Mouse (Mus musculus): ENCODE measurements around the gene Rnls. TPM values are rescaled to one million over a fixed set of nuclear protein-coding genes. Genes with fewer than 3 reads are reported as not detected.
A peak's percentile ranks its signal among the peaks of the same experiment; 100 is the strongest.

The Rnls gene
- total RNA-seq, 2 experiments from 2014 or later: 11.6 to 13.7 TPM

DNA sequence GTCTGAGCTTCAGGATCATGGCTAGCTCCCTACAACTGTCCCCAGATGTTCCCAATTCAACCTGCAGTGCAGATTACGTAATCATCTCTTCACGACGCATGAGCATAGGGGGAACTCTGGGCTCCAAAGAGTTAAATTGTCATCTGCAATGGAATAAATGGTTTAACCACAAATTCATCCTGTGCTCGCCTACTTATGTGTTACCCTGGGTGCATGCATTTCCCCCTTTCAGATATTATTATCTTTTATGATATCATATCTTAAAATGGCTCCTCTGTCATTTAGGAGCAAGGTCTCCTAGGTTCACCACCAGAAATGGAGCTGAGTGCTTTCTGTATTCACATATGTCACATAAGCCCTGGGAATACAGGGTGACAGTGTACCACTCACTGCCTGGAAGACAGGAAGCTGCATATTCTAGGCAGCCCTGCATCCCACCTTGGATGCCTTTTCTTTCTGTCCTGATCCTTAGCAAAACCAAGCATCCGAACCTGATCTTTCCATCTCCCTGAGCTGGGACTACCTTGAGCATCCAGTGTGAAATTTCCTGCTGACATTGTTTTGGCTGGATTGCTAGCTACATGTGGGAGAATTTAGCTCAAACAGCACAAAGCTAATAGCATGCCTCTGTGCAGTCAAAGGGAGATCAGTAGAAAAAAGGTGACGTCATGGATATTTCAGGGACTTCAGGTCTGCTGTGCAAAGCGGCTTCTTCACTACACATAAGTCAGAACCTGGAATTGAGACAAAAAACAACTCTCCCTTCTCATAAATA is 289.9 kb downstream of the Rnls start:
- no peak for DNase-seq

DNA sequence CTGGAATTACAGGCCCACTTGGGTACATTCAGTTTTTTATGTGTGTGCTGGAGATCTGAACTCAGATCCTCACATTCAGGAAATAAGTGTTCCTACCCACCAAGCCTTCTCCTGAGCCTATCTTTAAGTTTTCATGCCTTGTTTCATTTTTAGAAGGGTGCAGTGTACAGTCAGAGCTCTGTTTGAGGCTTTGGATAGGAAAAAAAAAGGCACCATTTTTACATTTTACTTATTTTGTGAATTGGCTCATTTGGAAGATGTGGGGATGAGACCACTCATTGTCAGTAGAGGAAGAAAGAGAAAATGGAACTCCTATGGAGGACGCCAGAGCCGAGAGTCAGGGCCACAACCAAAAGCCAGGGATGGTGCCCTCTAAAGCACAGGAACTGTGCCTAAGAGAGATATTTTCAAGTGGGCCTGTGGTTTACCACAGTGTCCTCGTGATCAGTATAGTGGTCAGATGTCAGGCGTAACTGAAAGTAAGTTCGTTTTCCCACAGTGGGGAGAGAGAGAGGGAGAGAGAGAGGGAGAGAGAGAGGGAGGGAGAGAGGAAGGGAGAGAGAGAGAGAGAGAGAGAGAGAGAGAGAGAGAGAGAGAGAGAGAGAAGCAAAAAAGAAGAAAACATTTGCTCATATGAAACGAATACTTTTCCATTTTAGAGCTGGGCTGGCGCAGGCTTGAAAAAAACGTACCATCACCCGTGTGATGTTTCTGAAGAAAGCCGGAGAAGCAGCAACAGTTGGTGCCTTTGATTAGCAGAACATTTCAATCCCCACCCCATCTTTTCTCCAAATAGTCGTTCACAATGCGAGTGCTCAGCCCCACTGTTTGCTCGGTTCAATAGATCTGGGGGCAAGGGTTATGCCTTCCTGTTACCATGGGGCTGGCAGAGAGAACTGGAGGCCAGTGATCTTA is 290.7 kb downstream of the Rnls start:
- DNase-seq: no peak

DNA sequence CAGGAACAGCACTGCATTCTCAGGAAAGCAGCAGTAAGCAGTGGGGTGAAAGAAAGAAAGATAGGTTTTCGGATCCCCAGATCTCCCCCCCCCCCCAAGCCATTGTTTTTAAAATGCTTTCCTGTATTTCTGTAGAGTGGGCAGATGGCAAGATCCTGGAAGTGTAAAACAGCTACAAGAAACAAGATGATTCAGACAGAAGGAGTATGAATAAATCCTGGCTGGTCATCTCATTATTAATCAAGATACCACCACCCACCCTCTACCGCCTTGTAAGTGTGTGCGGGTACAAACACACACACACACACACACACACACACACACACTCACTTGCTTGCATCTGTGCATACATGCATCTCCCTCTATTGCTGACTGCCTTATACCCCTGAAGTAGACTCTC is 291.5 kb downstream of the Rnls start:
- no peak for DNase-seq

DNA sequence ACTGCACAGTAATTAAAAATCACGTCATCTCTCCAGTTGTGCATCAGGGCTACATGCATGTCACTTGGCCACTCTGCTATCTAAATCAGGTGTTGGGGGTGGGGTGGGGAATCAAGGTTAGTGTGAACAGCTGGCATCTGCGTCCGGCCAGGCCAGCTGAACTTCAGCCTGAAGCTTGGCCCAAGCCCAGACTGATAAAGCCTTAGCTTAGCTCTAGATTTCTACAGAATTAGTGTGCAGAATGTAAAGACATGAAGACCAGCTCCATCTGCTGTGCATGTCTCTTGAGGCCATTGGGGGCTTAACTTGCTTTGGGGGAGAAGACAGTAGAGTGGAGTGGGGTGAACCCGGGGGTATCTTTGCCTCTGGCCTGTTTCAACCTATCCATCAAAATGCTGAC is 292.1 kb downstream of the Rnls start:
- peak; percentile 32 for DNase-seq

DNA sequence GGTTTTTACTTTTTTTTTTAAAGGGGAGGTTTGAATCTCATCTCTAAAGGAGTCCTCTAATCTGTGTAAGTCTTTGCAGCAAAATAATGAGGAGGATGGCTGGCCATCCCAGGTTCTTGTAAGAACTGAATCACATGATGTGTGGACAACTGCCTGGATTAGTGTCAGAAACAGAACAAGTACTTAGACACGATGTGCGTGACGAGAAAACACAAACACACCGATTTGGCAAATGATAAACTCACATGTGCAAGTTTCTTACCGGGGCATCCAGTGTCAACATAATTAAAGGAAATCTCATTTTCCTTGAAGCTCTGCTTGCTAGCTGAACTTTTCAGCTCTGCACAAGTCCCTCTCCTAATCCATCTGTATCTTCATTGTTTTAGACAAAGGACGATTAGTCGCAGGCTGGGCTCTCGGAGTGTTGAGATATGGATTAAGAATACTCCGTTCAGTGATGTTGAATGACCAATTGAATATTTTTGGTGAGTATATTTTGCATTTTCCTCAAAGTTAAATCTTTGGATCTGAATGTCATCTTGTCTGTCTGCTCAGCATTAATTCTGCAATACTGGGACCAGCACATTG is 292.8 kb downstream of the Rnls start:
- DNase-seq: no peak

DNA sequence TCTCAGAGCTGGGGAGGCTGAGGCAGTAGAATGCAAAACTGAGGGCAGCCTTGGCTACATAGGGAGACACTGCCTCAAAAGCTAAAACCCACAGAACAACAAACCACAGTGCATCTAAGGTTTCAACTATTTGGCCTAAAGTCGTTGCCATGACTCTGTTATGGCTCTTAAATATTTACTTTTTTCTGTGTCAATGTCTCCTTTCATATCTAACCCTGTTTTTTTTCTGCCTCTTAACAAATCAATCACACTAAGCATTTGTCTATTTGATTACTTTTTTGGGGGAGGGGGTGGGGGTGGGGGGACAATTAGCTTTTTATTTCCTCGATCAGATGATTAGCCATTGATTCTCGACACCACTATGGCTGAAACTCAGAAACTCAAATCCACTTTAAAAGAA is 294.4 kb downstream of the Rnls start:
- no peak for DNase-seq

DNA sequence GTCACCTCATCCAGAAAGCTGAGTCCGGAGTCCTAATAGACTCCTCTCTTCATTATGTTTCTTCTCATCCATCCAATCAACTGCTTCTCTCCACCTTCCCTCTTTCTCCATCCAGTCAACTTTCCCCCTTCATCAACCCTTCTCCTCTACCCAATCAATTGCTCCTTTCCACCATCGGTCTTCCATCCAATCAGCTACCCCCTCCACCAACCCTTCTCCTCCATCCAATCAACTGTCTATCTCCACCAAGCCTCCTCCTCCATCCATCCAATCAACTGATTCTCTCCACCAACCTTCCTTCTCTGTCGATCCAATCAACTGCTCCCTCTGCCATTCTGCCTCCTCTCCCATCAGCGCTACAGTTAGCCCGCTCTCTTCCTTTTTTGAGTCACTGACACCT is 295.5 kb downstream of the Rnls start:
- DNase-seq: no peak

DNA sequence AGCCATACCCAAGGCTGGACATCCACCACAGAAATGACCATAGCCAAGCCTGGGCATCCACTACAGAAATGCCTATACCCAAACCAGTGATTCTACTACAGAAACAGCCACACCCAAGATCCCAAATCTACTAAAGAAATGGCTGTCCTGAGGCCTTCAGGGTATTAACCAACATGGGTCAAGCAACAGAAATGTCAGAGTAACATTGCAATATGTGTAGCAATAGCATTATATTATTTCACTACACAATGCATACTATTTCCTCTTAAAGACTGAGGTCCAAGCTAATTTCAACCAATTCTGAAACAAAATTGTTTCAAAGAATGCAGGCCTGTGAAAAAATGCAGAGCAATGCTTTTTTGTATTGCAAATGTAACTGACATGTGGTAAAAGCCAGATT is 299.5 kb downstream of the Rnls start:
- no peak for DNase-seq

DNA sequence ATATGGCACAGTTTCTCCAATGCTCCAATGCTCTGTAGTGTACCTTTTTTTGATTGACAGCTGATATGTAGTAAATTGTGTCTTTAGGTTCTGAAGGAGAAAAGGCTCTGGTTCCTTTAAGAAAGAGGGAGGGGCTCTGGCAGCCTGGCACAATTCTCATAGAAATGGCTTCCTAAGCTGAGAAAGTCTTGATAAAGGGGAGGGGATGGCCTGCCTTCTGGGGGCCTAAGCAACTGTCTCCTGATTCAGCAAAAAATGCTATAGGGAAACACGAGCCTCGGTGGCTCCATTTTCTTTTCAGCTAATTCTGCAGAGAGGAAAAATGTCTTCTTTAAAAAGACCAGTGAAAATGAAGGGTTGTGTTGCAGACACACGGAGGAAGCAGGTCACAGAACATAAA is 300.8 kb downstream of the Rnls start:
- no peak for DNase-seq

DNA sequence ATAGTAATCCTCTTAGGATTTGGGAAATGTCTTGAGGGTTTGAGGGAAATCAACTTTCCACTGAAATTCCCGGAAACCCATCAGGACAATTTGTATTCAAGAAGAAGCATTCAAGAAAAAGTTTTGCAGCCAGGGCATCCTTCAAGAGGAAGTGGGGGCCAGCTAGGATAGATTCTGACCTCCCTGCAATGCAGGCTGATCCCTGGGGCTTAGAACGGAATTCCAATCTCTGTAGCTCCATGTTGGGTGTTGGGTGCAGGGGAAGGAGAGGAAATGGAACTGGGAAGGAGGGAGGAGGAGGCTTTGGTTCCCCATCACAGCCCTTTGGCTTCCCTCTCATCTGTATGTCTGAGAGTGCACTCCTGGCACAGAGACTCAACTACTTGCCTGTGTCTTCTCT is 303.2 kb downstream of the Rnls start:
- DNase-seq: no peak

DNA sequence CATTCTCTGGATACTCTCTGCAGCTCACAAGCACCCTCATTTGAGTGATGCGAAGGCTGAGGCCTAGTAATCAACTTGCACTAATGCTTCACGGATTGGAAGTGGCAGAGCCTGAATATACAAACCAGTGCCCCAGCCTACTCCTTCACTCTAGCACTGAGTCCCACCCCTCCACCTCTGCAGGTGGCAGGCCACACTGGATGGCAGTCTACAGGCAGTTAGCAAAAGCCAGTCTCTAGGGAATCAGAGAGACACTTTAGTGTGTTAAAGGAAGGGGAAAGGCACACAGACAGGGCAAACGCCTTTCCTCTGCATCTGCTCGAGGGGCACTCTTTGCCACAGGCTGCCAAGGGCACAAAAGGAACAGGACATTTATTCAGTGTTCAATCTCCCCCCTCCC is 304.1 kb downstream of the Rnls start:
- no peak for DNase-seq

Small RNA genes within 50 kb of the gene (microRNA-seq; reads per million reads assigned to microRNA genes)
- 0 to 1.0 reads per million in 2 experiments for gene Mir3970

Other genes starting within 250 kb of the Rnls start
- under 1 TPM; 0.20 to 0.33 TPM for gene Lipo4, start 125.5 kb upstream of the Rnls start, total RNA-seq (2021)
- gene Gm8978, start 233.0 kb upstream of the Rnls start, total RNA-seq (2021): not detected

Measured in heart, postnatal 4 days (tissue).